Mouse (Mus musculus) thymus, postnatal 14 days (tissue): Measurements from ENCODE around the gene Zfyve27.

Experiments
- DNase-seq: peaks from one replicate; pipeline ENCODE4 v3.0.0; 2021

Zfyve27 gene

GRCm38 (mm10) chr19:42144067-42144466 is 19.7 kb upstream of the Zfyve27 start:
- DNase-seq: no peak

GRCm38 (mm10) chr19:42144541-42145167 is 19.1 kb upstream of the Zfyve27 start:
- peak; percentile 84 for DNase-seq

GRCm38 (mm10) chr19:42145210-42145609 is 18.5 kb upstream of the Zfyve27 start:
- no peak for DNase-seq

- DNase-seq: no peak
These were observed 18.0 kb upstream of the Zfyve27 start for GRCm38 (mm10) chr19:42145731-42146130.

GRCm38 (mm10) chr19:42146276-42147010 is 17.3 kb upstream of the Zfyve27 start:
- no peak for DNase-seq

GRCm38 (mm10) chr19:42147170-42147768 is 16.5 kb upstream of the Zfyve27 start, which contains the start of gene Marveld1:
Gene Marveld1, plus strand, starts transcription at chr19:42147400.
- DNase-seq: peak; percentile 63

GRCm38 (mm10) chr19:42147769-42148568 is 15.8 kb upstream of the Zfyve27 start:
- DNase-seq: peak; percentile 48

- DNase-seq: no peak
These were observed 15.2 kb upstream of the Zfyve27 start for GRCm38 (mm10) chr19:42148569-42148860.

- DNase-seq: peak; percentile 79
These were observed 11.8 kb upstream of the Zfyve27 start for GRCm38 (mm10) chr19:42151990-42152389.

- DNase-seq: peak; percentile 30
These were observed 6.1 kb upstream of the Zfyve27 start for GRCm38 (mm10) chr19:42157493-42158237.

- DNase-seq: no peak
These were observed 5.3 kb upstream of the Zfyve27 start for GRCm38 (mm10) chr19:42158246-42159017.

- no peak for DNase-seq
These were observed 437 bp downstream of the Zfyve27 start for GRCm38 (mm10) chr19:42164188-42164587.

GRCm38 (mm10) chr19:42166130-42166529 is 2.4 kb downstream of the Zfyve27 start:
- peak; percentile 89 for DNase-seq

- no peak for DNase-seq
These were observed 3.0 kb downstream of the Zfyve27 start for GRCm38 (mm10) chr19:42166766-42167165.

GRCm38 (mm10) chr19:42167489-42167888 is 3.7 kb downstream of the Zfyve27 start:
- DNase-seq: no peak

- DNase-seq: no peak
These were observed 5.7 kb downstream of the Zfyve27 start for GRCm38 (mm10) chr19:42169322-42169975.

GRCm38 (mm10) chr19:42170025-42170969 is 6.5 kb downstream of the Zfyve27 start:
- peak; percentile 97 for DNase-seq

- no peak for DNase-seq
These were observed 13.1 kb downstream of the Zfyve27 start for GRCm38 (mm10) chr19:42176841-42177240.

- no peak for DNase-seq
These were observed 13.7 kb downstream of the Zfyve27 start for GRCm38 (mm10) chr19:42177461-42177860.

- no peak for DNase-seq
These were observed 15.6 kb downstream of the Zfyve27 start for GRCm38 (mm10) chr19:42179356-42179755.
